Mouse (Mus musculus): ENCODE measurements at regions not wholly inside any gene's neighbourhood (a gene's known extent, or its start where the extent isn't known, plus 50 kb on each side); places are given as distances from the start of the nearest gene placed in this dataset.

DNA sequence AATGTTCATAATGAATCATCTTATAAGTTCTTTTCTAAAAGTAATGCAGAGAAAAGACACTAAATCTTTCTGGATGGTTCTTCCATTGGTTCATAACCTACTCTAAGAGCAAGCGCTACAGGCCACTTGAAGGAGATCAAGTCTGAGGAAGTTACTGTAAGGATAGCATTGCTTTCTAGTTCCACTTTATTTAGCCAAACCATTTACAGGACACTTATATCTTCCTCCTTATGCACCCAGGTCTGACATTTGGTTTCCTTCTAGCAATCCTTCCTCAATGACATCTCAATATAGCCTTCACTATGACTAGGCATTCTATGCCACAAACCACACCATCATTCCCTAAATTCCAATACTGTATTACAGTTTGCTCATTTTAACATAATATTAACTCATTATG lies 316.0 kb downstream of the Gm11361 start:
- Histone ChIP-seq H3K4me3 (no peak overlapping the region), H3K4me1 (no peaks in the 10 kb centered on the region), H3K36me3 (ENCODE audit: poor library complexity, severe bottlenecking) (no peaks in the 10 kb centered on the region), H3K27ac (no peak overlapping the region), H3K27me3 (no peaks in the 10 kb centered on the region), H3K4me2 (no peak overlapping the region), H3K9me3 (replicated peaks) (no peaks in the 10 kb centered on the region), H3K9ac (no peak overlapping the region)
- WGBS = 98% methylated on average over 1 of the region's 1 CpGs
- ATAC-seq = no peak

DNA sequence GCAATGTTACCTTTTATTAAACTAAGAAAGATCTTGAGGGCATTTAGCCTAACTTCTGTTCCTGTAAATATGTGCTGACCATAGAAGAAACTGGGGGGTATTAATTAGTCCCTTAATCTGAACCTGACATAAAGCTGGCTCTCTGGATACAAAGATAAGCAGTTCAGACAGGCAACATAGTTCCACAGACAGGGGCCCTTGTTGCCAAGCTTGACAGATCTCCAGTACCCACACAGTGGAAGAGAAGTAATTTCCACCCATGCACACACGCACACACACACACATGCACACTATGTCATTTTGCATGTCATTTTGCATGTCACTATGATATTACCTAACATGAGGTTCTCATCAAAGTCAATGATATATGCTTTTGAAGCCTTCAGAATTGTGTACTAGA lies 315.1 kb downstream of the Gm11361 start:
- 100% methylated on average over 1 of the region's 1 CpGs for WGBS
- Histone ChIP-seq H3K4me1 (no peaks in the 10 kb centered on the region), H3K36me3 (ENCODE audit: poor library complexity, severe bottlenecking) (no peaks in the 10 kb centered on the region), H3K4me3 (no peak overlapping the region), H3K9ac (no peak overlapping the region), H3K27ac (no peak overlapping the region), H3K27me3 (no peaks in the 10 kb centered on the region), H3K4me2 (no peak overlapping the region), H3K9me3 (replicated peaks) (no peaks in the 10 kb centered on the region)
- no peak for ATAC-seq

DNA sequence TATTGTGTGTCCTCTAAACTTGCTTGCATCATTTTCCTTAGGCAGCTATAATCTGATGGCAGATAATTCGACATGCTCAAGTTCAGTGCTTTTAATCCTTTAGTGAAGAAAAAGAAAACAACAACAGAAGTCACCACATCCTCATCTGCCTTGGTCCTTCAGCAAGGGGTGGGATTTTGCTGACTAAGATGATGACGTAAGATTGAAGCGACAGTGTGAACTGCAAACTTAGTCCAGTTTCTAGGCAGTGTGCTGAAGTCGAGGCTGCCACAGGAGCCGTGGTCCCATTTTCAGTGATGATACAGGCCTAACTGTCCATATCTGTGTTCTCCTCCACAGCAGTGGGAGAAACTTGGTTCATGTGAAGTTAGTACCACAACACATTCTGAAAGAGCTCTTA lies 314.4 kb downstream of the Gm11361 start:
- no peak for ATAC-seq
- Histone ChIP-seq H3K4me3 (no peak overlapping the region), H3K9ac (no peak overlapping the region), H3K36me3 (ENCODE audit: poor library complexity, severe bottlenecking) (no peaks in the 10 kb centered on the region), H3K9me3 (replicated peaks) (no peaks in the 10 kb centered on the region), H3K27ac (no peak overlapping the region), H3K4me2 (no peak overlapping the region), H3K4me1 (no peaks in the 10 kb centered on the region), H3K27me3 (no peaks in the 10 kb centered on the region)
- 85% methylated on average over 5 of the region's 5 CpGs for WGBS

DNA sequence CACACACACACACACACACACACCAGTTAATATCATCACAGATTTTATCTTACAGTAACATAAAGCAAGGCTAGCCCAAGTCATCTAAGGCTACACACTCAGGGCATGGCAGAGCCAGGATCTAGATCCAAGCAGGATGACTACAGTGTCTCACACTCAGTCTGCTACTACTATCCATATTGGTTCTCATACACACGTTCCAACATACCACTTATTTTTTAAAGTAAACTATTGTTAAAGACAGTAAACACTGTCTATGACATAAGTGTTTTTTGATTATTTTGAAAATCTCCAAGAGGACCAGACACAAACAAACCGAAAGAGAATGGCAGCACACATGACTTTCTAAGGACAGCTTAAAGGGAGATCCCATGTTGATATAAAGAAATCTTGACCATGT lies 306.3 kb downstream of the Gm11361 start:
- Histone ChIP-seq H3K9ac (no peak overlapping the region), H3K27me3 (no peaks in the 10 kb centered on the region), H3K36me3 (ENCODE audit: poor library complexity, severe bottlenecking) (peaks cover 12% of the 10 kb centered on the region), H3K4me3 (no peak overlapping the region), H3K4me2 (no peak overlapping the region), H3K27ac (no peak overlapping the region), H3K4me1 (no peaks in the 10 kb centered on the region), H3K9me3 (replicated peaks) (no peaks in the 10 kb centered on the region)
- ATAC-seq = no peak
- 95% methylated on average over 2 of the region's 2 CpGs for WGBS

DNA sequence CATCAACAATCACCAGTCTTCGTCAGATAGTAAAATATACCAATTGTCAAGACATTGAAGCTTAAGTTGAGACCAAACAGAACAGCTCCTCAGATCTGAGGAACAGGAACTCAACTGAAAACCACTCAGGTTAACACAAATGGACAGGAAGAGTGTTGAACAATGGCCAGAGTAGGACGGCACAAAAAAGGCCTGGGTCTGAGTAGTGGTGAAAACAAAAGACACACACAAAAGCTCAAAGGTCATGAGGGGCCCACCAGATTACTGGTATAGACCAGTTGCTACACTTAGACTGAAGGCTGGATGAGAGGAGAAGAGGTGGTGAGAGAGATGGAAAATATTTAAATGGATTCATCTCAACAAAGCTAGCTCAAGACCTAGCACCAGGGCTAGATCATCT lies 302.8 kb downstream of the Gm11361 start:
- no peak for ATAC-seq
- peaks cover 6% of the 10 kb centered on the region for H3K4me1 ChIP-seq
- 56% methylated on average over 2 of the region's 2 CpGs for WGBS
- H3K36me3 ChIP-seq (ENCODE audit: poor library complexity, severe bottlenecking) = peaks cover 11% of the 10 kb centered on the region
- no peaks in the 10 kb centered on the region for H3K27me3 ChIP-seq
- H3K9ac ChIP-seq = no peak overlapping the region
- H3K4me3 ChIP-seq = no peak overlapping the region
- H3K4me2 ChIP-seq = no peak overlapping the region
- H3K27ac ChIP-seq = no peak overlapping the region
- no peaks in the 10 kb centered on the region for H3K9me3 ChIP-seq (replicated peaks)

DNA sequence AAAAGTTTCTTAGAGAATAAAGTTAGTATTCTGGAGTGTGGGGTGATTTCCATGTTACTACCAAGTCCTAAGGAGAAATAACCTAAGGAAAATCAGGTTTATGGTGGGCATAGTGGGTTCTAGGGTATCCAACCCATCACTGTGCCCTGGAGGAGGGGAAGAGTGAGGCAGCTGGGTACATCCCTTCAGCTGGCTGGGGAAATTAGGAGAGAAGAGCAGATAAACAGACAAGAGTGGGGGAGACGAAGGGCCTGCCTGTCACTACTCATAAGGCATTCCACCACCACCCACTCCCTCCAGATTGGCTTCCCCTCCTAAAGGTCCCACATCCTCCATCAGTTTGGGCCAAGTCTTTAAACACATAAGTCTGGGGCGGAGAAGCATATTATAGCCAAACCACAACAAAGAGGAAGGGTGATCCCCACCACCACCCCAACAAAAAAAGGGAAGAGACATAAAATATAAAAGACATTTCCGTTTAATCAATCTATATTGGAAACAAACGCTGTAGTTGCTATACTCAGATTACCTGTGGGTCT lies 299.8 kb downstream of the Gm11361 start:
- Histone ChIP-seq H3K4me1 (peaks cover 36% of the 10 kb centered on the region), H3K4me3 (no peak overlapping the region), H3K36me3 (ENCODE audit: poor library complexity, severe bottlenecking) (peaks cover 8% of the 10 kb centered on the region), H3K27me3 (no peaks in the 10 kb centered on the region), H3K27ac (no peak overlapping the region), H3K4me2 (no peak overlapping the region), H3K9ac (no peak overlapping the region), H3K9me3 (replicated peaks) (no peaks in the 10 kb centered on the region)
- WGBS = 93% methylated on average over 4 of the region's 4 CpGs
- no peak for ATAC-seq

DNA sequence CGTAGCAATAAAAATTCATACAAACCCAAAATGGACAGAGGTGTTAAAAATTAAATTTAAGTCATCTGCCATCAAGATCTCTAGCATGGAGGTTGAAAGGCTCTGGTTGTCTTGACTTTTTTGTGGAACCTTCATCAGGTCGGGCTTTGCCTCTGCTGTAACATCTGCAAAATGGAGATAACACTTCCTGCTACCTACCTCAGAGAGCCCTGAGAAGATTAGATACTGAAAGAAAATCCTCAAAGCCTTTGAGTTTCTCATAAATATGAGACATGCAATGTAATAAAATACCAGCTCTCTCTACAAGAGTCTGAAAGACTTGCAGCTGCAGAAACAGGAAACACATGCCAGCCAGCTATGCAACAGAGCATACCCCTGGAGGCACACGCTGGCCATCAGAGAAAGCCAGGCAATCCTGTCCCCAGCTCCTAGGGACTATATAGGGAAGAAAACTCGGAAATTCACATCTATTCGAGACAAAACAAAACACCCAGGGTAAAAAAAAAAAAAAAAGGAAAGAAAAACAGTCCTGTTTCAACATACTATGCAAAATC lies 299.1 kb downstream of the Gm11361 start:
- H3K36me3 ChIP-seq (ENCODE audit: poor library complexity, severe bottlenecking) = peaks cover 8% of the 10 kb centered on the region
- 83% methylated on average over 5 of the region's 5 CpGs for WGBS
- H3K27me3 ChIP-seq = no peaks in the 10 kb centered on the region
- no peak overlapping the region for H3K9ac ChIP-seq
- H3K4me1 ChIP-seq = peaks cover 36% of the 10 kb centered on the region
- no peak overlapping the region for H3K4me3 ChIP-seq
- H3K9me3 ChIP-seq (replicated peaks) = no peaks in the 10 kb centered on the region
- H3K27ac ChIP-seq = no peak overlapping the region
- ATAC-seq = no peak
- H3K4me2 ChIP-seq = no peak overlapping the region

DNA sequence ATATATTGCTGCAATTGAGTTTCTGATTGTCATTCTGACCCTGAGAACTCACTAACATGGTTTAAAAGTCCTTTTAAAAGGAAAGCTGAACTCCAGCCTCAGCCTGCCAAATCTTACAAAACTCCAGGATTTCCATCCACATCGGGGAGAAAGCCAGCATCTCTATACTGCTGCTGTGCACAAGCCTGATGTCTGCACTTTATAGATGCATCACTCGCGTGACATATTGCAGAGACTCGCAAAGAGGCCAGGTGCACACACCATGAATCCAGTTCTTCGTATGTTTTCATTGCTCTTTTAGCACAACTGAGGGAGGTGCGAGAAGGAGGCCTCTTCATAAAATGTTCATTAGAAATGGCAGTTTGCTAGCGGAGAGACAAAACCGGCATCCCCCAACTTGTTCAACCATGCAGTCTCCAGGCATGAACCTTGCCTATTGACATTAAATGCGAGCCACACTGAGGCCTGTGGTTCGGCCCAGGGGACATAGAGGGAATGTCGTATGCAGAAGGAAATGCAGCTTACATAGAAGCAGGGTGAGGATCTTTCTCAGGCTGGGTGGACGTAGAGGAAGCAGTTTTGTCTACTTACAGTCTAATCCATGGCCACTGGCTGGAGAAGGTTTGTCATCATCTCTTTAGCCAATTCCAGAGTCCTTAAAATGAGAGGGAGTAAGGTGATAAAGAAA lies 297.0 kb downstream of the Gm11361 start:
- no peak; the same call in 1 of the 2 replicates for ATAC-seq
- no peak overlapping the region for H3K9ac ChIP-seq
- H3K27ac ChIP-seq = peak overlapping the region; percentile 72
- WGBS = 74% methylated on average over 12 of the region's 12 CpGs
- no peak overlapping the region for H3K4me2 ChIP-seq
- H3K4me3 ChIP-seq = no peak overlapping the region
- H3K9me3 ChIP-seq (replicated peaks) = no peaks in the 10 kb centered on the region
- no peaks in the 10 kb centered on the region for H3K27me3 ChIP-seq
- peaks cover 36% of the 10 kb centered on the region for H3K4me1 ChIP-seq
- H3K36me3 ChIP-seq (ENCODE audit: poor library complexity, severe bottlenecking) = no peaks in the 10 kb centered on the region; the same call in 1 of the 2 replicates

DNA sequence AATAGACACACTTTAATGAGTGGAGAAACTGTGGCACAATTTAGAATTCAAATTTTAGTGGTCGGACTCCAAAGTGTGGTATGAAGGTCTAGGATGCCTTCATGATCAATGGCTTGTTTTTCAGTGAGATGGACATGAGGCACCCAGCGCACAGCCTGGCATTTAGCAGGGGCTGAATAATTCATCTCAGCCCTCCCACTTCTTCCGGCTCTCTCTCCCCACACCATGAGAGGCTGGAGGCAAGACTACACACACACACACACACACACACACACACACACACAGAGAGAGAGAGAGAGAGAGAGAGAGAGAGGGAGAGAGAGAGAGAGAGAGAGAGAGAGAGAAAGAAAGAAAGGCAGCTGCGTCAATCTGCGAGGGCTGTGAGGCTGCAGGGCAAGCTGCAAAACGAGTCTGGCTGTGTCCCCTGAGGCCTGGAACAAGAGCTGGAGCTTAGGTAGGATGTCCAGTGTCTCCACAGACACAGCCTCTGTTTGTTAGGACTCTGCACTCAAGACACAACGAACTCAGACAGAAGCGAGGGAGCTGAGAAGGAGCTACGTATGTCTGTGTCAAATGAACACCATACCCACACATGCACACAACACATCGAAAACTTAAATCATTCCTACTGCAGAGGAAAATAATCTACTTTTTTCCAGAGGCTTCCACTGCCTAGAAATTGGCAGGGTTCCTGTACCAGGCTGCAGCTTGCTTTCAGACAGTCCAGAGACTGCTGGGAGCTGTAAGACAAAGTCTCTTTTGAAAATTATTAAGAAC lies 295.8 kb downstream of the Gm11361 start:
- peak; percentile 46 for ATAC-seq
- Histone ChIP-seq H3K27me3 (no peaks in the 10 kb centered on the region), H3K27ac (peak overlapping the region; percentile 72), H3K9ac (no peak overlapping the region), H3K36me3 (ENCODE audit: poor library complexity, severe bottlenecking) (no peaks in the 10 kb centered on the region; the same call in 1 of the 2 replicates), H3K4me3 (no peak overlapping the region), H3K9me3 (replicated peaks) (no peaks in the 10 kb centered on the region), H3K4me2 (no peak overlapping the region), H3K4me1 (peaks cover 36% of the 10 kb centered on the region)
- WGBS = 23% methylated on average over 10 of the region's 10 CpGs

DNA sequence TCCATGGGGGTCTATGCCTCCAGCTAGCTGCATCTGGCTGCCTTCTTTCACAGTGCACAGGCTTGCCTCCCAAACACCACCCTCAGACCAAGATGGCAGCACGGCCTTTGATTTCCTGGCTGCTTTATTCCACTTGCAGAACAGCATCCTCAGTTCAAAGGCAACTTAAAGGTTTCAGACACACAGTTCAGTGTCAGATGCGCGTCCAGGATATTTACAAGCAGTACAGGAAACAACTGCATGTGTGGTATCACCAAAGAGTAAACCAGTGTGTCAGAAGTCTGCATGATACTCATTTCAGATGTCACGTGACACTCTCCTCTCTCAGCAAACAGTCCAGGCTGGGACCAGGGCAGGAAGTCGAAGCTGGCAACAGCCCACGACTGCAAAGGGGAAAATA lies 294.2 kb downstream of the Gm11361 start:
- Histone ChIP-seq H3K4me3 (no peak overlapping the region), H3K4me1 (peaks cover 36% of the 10 kb centered on the region), H3K36me3 (ENCODE audit: poor library complexity, severe bottlenecking) (no peaks in the 10 kb centered on the region; the same call in 1 of the 2 replicates), H3K9ac (no peak overlapping the region), H3K9me3 (replicated peaks) (no peaks in the 10 kb centered on the region), H3K27me3 (no peaks in the 10 kb centered on the region), H3K4me2 (no peak overlapping the region), H3K27ac (no peak overlapping the region)
- WGBS = 91% methylated on average over 6 of the region's 6 CpGs
- no peak for ATAC-seq

DNA sequence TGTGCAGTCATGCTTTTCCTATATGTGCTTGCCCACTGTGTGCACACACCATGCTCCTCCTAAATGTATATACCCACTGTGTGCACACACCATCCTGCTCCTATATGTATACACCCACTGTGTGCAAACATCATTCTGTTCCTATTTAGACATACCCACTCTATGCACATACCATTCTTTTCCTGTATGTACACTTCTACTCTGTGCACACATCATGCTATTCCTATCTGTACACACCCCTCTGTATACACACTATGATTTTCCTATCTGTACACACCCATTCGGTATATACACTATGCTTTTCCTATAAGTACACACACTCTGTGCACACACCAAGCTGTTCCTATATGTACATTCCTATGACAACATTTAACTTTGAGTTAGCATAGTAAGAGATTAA lies 288.5 kb downstream of the Gm11361 start:
- ATAC-seq = 0 out of 2 replicates have a peak, but pooled peaks have one; percentile 22
- Histone ChIP-seq H3K27ac (peak overlapping the region; percentile 32; the same call in 1 of the 2 replicates), H3K4me3 (no peak overlapping the region), H3K36me3 (ENCODE audit: poor library complexity, severe bottlenecking) (peaks cover 6% of the 10 kb centered on the region), H3K4me2 (no peak overlapping the region), H3K9ac (no peak overlapping the region), H3K4me1 (peaks cover 21% of the 10 kb centered on the region), H3K9me3 (replicated peaks) (no peaks in the 10 kb centered on the region), H3K27me3 (no peaks in the 10 kb centered on the region)
- 93% methylated on average over 1 of the region's 1 CpGs for WGBS

DNA sequence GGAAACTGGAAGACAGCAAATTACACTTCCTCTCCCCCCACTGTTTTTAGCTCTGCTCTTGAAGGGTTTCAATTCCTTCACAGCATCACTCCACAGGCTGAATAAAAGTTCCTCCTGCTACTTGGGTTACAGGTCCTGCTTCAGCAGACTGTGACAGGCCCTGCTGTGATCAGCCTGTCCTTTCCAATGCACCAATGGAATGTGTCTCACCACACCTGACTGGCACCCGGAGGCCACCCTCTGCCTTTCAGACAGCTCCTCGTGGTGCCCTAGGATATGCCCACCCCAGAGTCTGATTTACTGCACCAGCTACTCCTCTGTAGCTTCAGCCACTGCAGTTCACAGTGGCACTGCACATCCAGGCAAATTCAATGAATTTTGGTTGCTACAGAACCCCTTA lies 288.0 kb downstream of the Gm11361 start:
- no peak overlapping the region for H3K4me2 ChIP-seq
- no peak overlapping the region for H3K9ac ChIP-seq
- no peaks in the 10 kb centered on the region for H3K27me3 ChIP-seq
- no peak overlapping the region for H3K4me3 ChIP-seq
- H3K9me3 ChIP-seq (replicated peaks) = no peaks in the 10 kb centered on the region
- peaks cover 21% of the 10 kb centered on the region for H3K4me1 ChIP-seq
- peaks cover 6% of the 10 kb centered on the region for H3K36me3 ChIP-seq (ENCODE audit: poor library complexity, severe bottlenecking)
- 39% methylated on average over 2 of the region's 2 CpGs for WGBS
- ATAC-seq = 0 out of 2 replicates have a peak, but pooled peaks have one; percentile 20
- peak overlapping the region; percentile 32; the same call in 1 of the 2 replicates for H3K27ac ChIP-seq
